Mouse (Mus musculus) liver, adult 2 months (tissue): ENCODE results near the gene Gm26938.

Experiments
- CTCF ChIP-seq: fragments of 200-500 bp; IDR thresholded peaks from 2 replicates; pipeline ENCODE4 v1.5.1; 2011; ENCODE audit warnings: low read depth, low read length, control low read depth
- POLR2A ChIP-seq: fragments of 200-500 bp; IDR thresholded peaks from 2 replicates; pipeline ENCODE4 v1.6.1; 2011; ENCODE audit warnings: low read length, control low read depth; ENCODE audit not compliant: insufficient read depth; ENCODE audit errors: extremely low read depth

DNA sequence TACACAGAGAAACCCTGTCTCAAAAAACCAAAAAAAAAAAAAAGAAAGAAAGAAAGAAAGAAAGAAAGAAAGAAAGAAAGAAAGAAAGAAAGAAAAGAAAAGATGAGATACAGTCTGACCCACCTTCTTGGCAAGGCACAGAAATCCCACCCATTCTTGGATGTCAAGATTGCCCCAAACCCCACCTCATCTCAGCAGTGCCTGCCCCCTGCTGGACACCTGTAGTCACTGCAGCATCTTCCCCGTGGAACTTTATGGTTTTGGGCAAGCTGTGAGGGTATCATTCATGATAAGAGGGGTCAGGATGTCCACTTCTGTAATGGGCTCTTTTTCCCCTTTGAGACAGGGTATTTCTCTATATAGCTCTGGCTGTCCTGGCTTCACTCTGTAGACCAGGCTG lies 8.9 kb downstream of the Gm26938 start:
- TF ChIP-seq CTCF = peak; percentile 92
- TF ChIP-seq POLR2A = no peak
